Mouse (Mus musculus) stomach, embryonic 15.5 days (tissue): ENCODE measurements around the gene Nmnat2. TPM values are rescaled to one million over a fixed set of nuclear protein-coding genes. Genes with fewer than 3 reads are reported as not detected.

Source experiments
- ATAC-seq: fragments of 200-750 bp; cut with Nextera tagmentation; 2 replicates; pipeline ENCODE4 v1.8.0; 2017; ENCODE audit warnings: low read depth, moderate number of reproducible peaks, moderate TSS enrichment; ENCODE audit not compliant: insufficient read depth, low FRiP score
- H3K27ac ChIP-seq: fragments of 300-500 bp; sonication (generic); 2 replicates; pipeline ENCODE4 v1.5.1; 2015; ENCODE audit warnings: mild to moderate bottlenecking, inconsistent platforms
- H3K27me3 ChIP-seq: fragments of 300-500 bp; sonication (generic); replicated peaks from 2 replicates; pipeline ENCODE4 v1.6.1; 2015; ENCODE audit warnings: inconsistent platforms
- H3K36me3 ChIP-seq: fragments of 300-500 bp; sonication (generic); 2 replicates; pipeline ENCODE4 v1.6.1; 2015; ENCODE audit warnings: inconsistent platforms
- H3K4me1 ChIP-seq: fragments of 300-500 bp; sonication (generic); 2 replicates; pipeline ENCODE4 v1.6.1; 2015; ENCODE audit warnings: inconsistent platforms
- H3K4me2 ChIP-seq: fragments of 300-500 bp; sonication (generic); 2 replicates; pipeline ENCODE4 v1.6.1; 2015; ENCODE audit warnings: mild to moderate bottlenecking, inconsistent platforms
- H3K4me3 ChIP-seq: fragments of 300-500 bp; sonication (generic); replicated peaks from 2 replicates; pipeline ENCODE4 v1.5.1; 2015; ENCODE audit warnings: inconsistent platforms
- H3K9ac ChIP-seq: fragments of 300-500 bp; sonication (generic); 2 replicates; pipeline ENCODE4 v1.6.1; 2015; ENCODE audit warnings: inconsistent platforms
- H3K9me3 ChIP-seq: fragments of 300-500 bp; sonication (generic); 2 replicates; pipeline ENCODE4 v1.6.1; 2016; ENCODE audit warnings: inconsistent platforms
- WGBS: fragments of 180-500 bp; shearing (Covaris S2); methylation state at CpG from one replicate; pipeline ENCODE4 v1.1.7; 2015; 5-methylcytosine and 5-hydroxymethylcytosine counted together
- polyA plus RNA-seq: library from polyadenylated mRNA; unstranded; fragments of >200 nt; fragmentation: Nextera tagmentation; extraction: Ambion mirVana; gene quantifications from 2 replicates; pipeline ENCODE4 v1.2.1, GENCODE M21; 2015

Gene Nmnat2
- polyA plus RNA-seq, 1 experiment from 2014 or later, result 2.4 TPM

GRCm38 (mm10) chr1:153100912-153101311, 146.1 kb downstream of the Nmnat2 start:
- 20% methylated on average over 9 of the region's 9 CpGs for WGBS
- Histone ChIP-seq H3K4me2 (peak overlapping the region; percentile 35; the same call in 1 of the 2 replicates), H3K27me3 (no peaks in the 10 kb centered on the region), H3K4me3 (no peak overlapping the region), H3K9ac (no peak overlapping the region), H3K4me1 (peaks cover 11% of the 10 kb centered on the region; the same call in 1 of the 2 replicates), H3K27ac (peak overlapping the region; percentile 28; the same call in 1 of the 2 replicates), H3K9me3 (no peaks in the 10 kb centered on the region), H3K36me3 (no peaks in the 10 kb centered on the region)
- 0 out of 2 replicates have a peak, but pooled peaks have one; percentile 6 for ATAC-seq

GRCm38 (mm10) chr1:153101327-153101880, 146.6 kb downstream of the Nmnat2 start:
- H3K4me2 ChIP-seq, result peak overlapping the region; percentile 35; the same call in 1 of the 2 replicates
- 21% methylated on average over 9 of the region's 9 CpGs for WGBS
- H3K27me3 ChIP-seq, result no peaks in the 10 kb centered on the region
- H3K36me3 ChIP-seq, result no peaks in the 10 kb centered on the region
- no peaks in the 10 kb centered on the region for H3K9me3 ChIP-seq
- peak overlapping the region; percentile 28; the same call in 1 of the 2 replicates for H3K27ac ChIP-seq
- no peak overlapping the region for H3K9ac ChIP-seq
- H3K4me3 ChIP-seq, result no peak overlapping the region
- 0 out of 2 replicates have a peak, but pooled peaks have one; percentile 25 for ATAC-seq
- H3K4me1 ChIP-seq, result peaks cover 11% of the 10 kb centered on the region; the same call in 1 of the 2 replicates

- Histone ChIP-seq H3K4me2 (no peak overlapping the region), H3K27ac (no peak overlapping the region), H3K36me3 (no peaks in the 10 kb centered on the region), H3K27me3 (no peaks in the 10 kb centered on the region), H3K9me3 (no peaks in the 10 kb centered on the region), H3K4me1 (peaks cover 11% of the 10 kb centered on the region; the same call in 1 of the 2 replicates), H3K9ac (no peak overlapping the region), H3K4me3 (no peak overlapping the region)
- WGBS, result 92% methylated on average over 17 of the region's 17 CpGs
- no peak for ATAC-seq
These were observed 147.7 kb downstream of the Nmnat2 start for GRCm38 (mm10) chr1:153102296-153103185.

GRCm38 (mm10) chr1:153103186-153103554, 148.4 kb downstream of the Nmnat2 start:
- H3K4me1 ChIP-seq, result peaks cover 11% of the 10 kb centered on the region; the same call in 1 of the 2 replicates
- no peak for ATAC-seq
- H3K27ac ChIP-seq, result no peak overlapping the region
- no peaks in the 10 kb centered on the region for H3K27me3 ChIP-seq
- H3K4me3 ChIP-seq, result no peak overlapping the region
- H3K9ac ChIP-seq, result no peak overlapping the region
- H3K36me3 ChIP-seq, result no peaks in the 10 kb centered on the region
- no peak overlapping the region for H3K4me2 ChIP-seq
- WGBS, result 96% methylated on average over 8 of the region's 8 CpGs
- H3K9me3 ChIP-seq, result no peaks in the 10 kb centered on the region

GRCm38 (mm10) chr1:153104804-153105203, 150.0 kb downstream of the Nmnat2 start:
- 73% methylated on average over 12 of the region's 12 CpGs for WGBS
- H3K4me3 ChIP-seq, result no peak overlapping the region
- no peak overlapping the region for H3K9ac ChIP-seq
- no peaks in the 10 kb centered on the region for H3K9me3 ChIP-seq
- no peak for ATAC-seq
- H3K4me1 ChIP-seq, result peaks cover 11% of the 10 kb centered on the region; the same call in 1 of the 2 replicates
- H3K27ac ChIP-seq, result no peak overlapping the region
- no peak overlapping the region for H3K4me2 ChIP-seq
- H3K36me3 ChIP-seq, result no peaks in the 10 kb centered on the region
- no peaks in the 10 kb centered on the region for H3K27me3 ChIP-seq

GRCm38 (mm10) chr1:153107866-153108265, 153.1 kb downstream of the Nmnat2 start:
- Histone ChIP-seq H3K9ac (no peak overlapping the region), H3K27ac (no peak overlapping the region), H3K4me3 (no peak overlapping the region), H3K27me3 (no peaks in the 10 kb centered on the region), H3K36me3 (no peaks in the 10 kb centered on the region), H3K9me3 (no peaks in the 10 kb centered on the region), H3K4me1 (no peaks in the 10 kb centered on the region), H3K4me2 (no peak overlapping the region)
- ATAC-seq, result no peak
- WGBS, result 70% methylated on average over 7 of the region's 7 CpGs

- Histone ChIP-seq H3K4me2 (no peak overlapping the region), H3K4me1 (no peaks in the 10 kb centered on the region), H3K9me3 (no peaks in the 10 kb centered on the region), H3K9ac (no peak overlapping the region), H3K4me3 (no peak overlapping the region), H3K36me3 (no peaks in the 10 kb centered on the region), H3K27ac (no peak overlapping the region), H3K27me3 (no peaks in the 10 kb centered on the region)
- no peak for ATAC-seq
- 73% methylated on average over 5 of the region's 5 CpGs for WGBS
These were observed 154.6 kb downstream of the Nmnat2 start for GRCm38 (mm10) chr1:153109346-153109745.

- Histone ChIP-seq H3K4me3 (no peak overlapping the region), H3K27me3 (no peaks in the 10 kb centered on the region), H3K9me3 (no peaks in the 10 kb centered on the region), H3K36me3 (no peaks in the 10 kb centered on the region), H3K27ac (no peak overlapping the region), H3K9ac (no peak overlapping the region), H3K4me1 (no peaks in the 10 kb centered on the region), H3K4me2 (no peak overlapping the region)
- ATAC-seq, result no peak
- 52% methylated on average over 3 of the region's 3 CpGs for WGBS
These were observed 155.0 kb downstream of the Nmnat2 start for GRCm38 (mm10) chr1:153109836-153110235.

GRCm38 (mm10) chr1:153111596-153111995, 156.8 kb downstream of the Nmnat2 start:
- H3K27me3 ChIP-seq, result no peaks in the 10 kb centered on the region
- H3K4me3 ChIP-seq, result no peak overlapping the region
- no peaks in the 10 kb centered on the region for H3K36me3 ChIP-seq
- H3K9me3 ChIP-seq, result no peaks in the 10 kb centered on the region
- H3K9ac ChIP-seq, result no peak overlapping the region
- no peaks in the 10 kb centered on the region for H3K4me1 ChIP-seq
- ATAC-seq, result no peak
- no peak overlapping the region for H3K27ac ChIP-seq
- WGBS, result 61% methylated on average over 4 of the region's 4 CpGs
- H3K4me2 ChIP-seq, result no peak overlapping the region

GRCm38 (mm10) chr1:153115315-153115714, 160.5 kb downstream of the Nmnat2 start:
- H3K36me3 ChIP-seq, result no peaks in the 10 kb centered on the region
- no peak overlapping the region for H3K4me3 ChIP-seq
- no peaks in the 10 kb centered on the region for H3K27me3 ChIP-seq
- 86% methylated on average over 8 of the region's 8 CpGs for WGBS
- H3K4me1 ChIP-seq, result no peaks in the 10 kb centered on the region
- H3K9ac ChIP-seq, result no peak overlapping the region
- no peaks in the 10 kb centered on the region for H3K9me3 ChIP-seq
- no peak overlapping the region for H3K27ac ChIP-seq
- ATAC-seq, result no peak
- H3K4me2 ChIP-seq, result no peak overlapping the region

- no peak overlapping the region for H3K4me2 ChIP-seq
- H3K9ac ChIP-seq, result no peak overlapping the region
- H3K36me3 ChIP-seq, result no peaks in the 10 kb centered on the region
- no peaks in the 10 kb centered on the region for H3K27me3 ChIP-seq
- H3K4me3 ChIP-seq, result no peak overlapping the region
- H3K4me1 ChIP-seq, result no peaks in the 10 kb centered on the region; the same call in 1 of the 2 replicates
- H3K9me3 ChIP-seq, result no peaks in the 10 kb centered on the region
- 60% methylated on average over 6 of the region's 6 CpGs for WGBS
- H3K27ac ChIP-seq, result no peak overlapping the region
- ATAC-seq, result no peak
These were observed 165.8 kb downstream of the Nmnat2 start for GRCm38 (mm10) chr1:153120544-153120943.

GRCm38 (mm10) chr1:153121320-153121719, 166.5 kb downstream of the Nmnat2 start:
- Histone ChIP-seq H3K4me2 (no peak overlapping the region), H3K27ac (no peak overlapping the region), H3K36me3 (no peaks in the 10 kb centered on the region), H3K4me1 (no peaks in the 10 kb centered on the region; the same call in 1 of the 2 replicates), H3K27me3 (no peaks in the 10 kb centered on the region), H3K9ac (no peak overlapping the region), H3K9me3 (no peaks in the 10 kb centered on the region), H3K4me3 (no peak overlapping the region)
- no peak for ATAC-seq
- 65% methylated on average over 5 of the region's 5 CpGs for WGBS
